Mouse (Mus musculus) frontal cortex, postnatal 36 days (tissue): ENCODE measurements around the gene Pmfbp1.
A peak's percentile ranks its signal among the peaks of the same experiment; 100 is the strongest.
"Not testable (repeated sequence)": the region's sequence is repeated elsewhere in the genome, so short reads cannot be mapped to it uniquely, and the experiment has no call there.

ENCODE experiments used
- DNase-seq, 2 experiments: peaks; one replicate each; pipeline ENCODE4 v3.0.0; 2022; ENCODE audit warnings: low spot score in 2 of 2

Gene Pmfbp1

GRCm38 (mm10) chr8:109493727-109494126 lies at the start of gene Pmfbp1:
Pmfbp1 (plus strand) TSS chr8:109494027.
- DNase-seq, result no peak

- not testable (repeated sequence) for DNase-seq
Measured at GRCm38 (mm10) chr8:109446896-109447295, 46.9 kb upstream of the Pmfbp1 start.

GRCm38 (mm10) chr8:109451000-109451399 lies 42.8 kb upstream of the Pmfbp1 start:
- no peak for DNase-seq

DNA sequence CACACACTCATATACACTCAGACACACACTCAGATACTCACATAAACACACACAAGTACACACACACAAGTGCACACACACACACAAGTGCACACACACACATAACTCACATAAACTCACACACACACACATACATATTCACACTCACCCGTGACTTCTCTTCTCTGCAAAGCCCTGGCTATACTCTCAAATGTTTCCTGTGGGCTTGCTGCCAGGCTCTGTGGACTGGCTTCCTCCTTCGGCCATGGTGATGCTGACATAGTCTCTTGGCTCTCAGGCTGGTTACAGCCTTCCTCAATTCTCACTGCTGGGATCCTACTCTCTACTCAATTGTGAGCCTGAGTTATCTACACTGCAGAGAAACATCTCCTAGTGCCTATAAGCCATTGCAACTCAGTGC lies 38.7 kb upstream of the Pmfbp1 start:
- no peak for DNase-seq

DNA sequence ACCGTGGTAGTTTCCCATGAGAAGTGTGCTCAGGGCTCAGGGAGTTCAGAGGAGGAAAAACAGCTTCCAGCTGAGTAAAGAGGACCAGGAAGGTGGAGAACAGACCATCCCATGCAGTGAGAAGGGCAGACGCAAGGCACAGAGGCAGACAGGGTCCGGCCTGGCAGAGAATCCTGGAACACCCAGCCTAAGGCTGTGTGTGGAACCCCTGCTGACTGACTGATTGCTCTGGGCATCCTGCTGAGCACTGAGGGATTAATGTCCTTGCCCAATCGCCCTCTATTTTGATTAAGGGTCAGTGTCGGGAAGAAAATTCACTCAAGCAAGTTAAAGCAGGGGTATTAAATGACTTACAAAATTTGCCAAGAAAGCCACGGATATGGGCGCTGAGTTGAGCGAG lies 36.4 kb upstream of the Pmfbp1 start:
- no peak for DNase-seq

DNA sequence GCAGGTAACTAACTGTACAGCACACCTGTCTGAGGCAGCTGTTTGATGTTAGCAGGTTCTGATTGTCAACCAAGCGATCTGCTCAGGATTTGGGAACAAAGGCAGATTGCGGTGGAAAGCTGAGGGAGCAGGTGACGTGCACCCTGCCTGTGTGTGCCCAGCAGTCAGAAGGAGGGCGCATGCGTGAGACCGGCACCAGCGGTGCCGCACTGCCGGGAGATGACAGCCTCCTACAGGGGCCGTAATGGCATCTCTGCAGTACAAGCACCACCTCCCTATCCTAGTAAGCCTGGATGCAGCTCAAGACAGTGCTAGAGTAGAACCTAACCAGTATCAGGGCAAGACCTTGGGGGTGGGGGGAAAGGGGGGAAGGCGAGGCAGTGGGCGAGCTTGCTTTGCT lies 35.2 kb upstream of the Pmfbp1 start:
- peak in 1 of 2 experiments; percentile 40 for DNase-seq

DNA sequence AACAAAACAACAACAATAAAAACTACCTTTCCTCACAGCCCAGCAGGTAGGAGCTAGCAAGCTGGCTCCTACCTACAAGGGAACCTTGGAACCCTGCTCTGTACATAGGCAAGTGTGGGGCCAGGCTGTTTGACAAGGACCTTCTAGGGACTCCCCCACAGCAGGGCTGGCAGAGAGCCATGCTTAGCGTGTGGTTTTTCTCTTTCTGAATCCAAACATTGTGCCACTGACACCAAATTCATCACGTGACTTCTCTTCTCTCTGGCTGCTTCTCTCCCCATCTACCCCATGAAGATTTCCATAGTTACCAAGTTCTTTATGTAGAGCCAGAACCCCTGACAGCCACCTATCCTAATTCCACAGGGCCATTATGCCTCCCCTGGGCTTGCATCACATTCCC lies 30.8 kb upstream of the Pmfbp1 start:
- no peak for DNase-seq

- peak in 1 of 2 experiments; percentile 16 for DNase-seq
Measured at GRCm38 (mm10) chr8:109463677-109464313, 30.0 kb upstream of the Pmfbp1 start.

GRCm38 (mm10) chr8:109464451-109464891 lies 29.4 kb upstream of the Pmfbp1 start:
- peak; percentile 51 to 75 for DNase-seq

GRCm38 (mm10) chr8:109465056-109465455 lies 28.8 kb upstream of the Pmfbp1 start:
- DNase-seq, result peak in 1 of 2 experiments; percentile 30

GRCm38 (mm10) chr8:109465761-109466160 lies 28.1 kb upstream of the Pmfbp1 start:
- DNase-seq, result no peak

GRCm38 (mm10) chr8:109467516-109467915 lies 26.3 kb upstream of the Pmfbp1 start:
- DNase-seq, result no peak

- DNase-seq, result no peak
Measured at GRCm38 (mm10) chr8:109468112-109468511, 25.7 kb upstream of the Pmfbp1 start.

DNA sequence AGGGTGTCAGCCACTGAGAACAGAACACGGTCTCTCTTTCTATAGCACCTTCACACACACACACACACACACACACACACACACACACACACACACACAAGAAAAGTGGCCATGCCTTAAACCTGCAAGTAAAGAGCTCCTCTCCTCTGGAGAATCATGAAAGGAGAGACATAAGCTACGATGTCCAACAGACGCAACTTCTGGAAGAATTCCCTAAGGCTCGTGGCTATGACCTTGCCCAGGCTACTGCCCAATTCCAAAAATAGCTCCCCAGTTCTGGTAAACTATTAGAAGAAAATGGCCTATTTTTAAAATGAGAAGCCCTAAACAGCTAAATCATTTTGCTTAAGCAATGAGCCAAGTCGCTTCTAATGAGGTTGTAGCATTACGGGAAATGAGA lies 22.0 kb upstream of the Pmfbp1 start:
- DNase-seq, result no peak

DNA sequence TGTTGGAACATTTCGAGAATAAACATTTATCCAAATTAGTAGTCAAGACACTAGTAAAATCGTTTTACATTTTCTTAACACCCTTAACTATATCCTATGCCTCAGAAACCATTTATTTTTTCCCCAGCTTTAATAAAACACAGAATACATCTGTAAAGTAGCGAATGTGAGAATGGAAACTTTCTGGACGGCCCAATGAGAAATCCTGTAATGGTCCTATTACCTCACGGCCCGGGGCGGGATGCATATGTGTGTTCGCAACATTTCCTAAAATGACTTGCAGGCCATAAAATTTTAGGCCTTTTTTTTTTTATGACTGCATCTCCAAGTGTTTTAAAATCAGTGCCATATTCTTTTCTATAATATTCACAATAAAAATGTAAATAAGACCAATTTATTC lies 21.4 kb upstream of the Pmfbp1 start:
- no peak for DNase-seq

- no peak for DNase-seq
Measured at GRCm38 (mm10) chr8:109474442-109475121, 19.2 kb upstream of the Pmfbp1 start.

- no peak for DNase-seq
Measured at GRCm38 (mm10) chr8:109475436-109475835, 18.4 kb upstream of the Pmfbp1 start.

DNA sequence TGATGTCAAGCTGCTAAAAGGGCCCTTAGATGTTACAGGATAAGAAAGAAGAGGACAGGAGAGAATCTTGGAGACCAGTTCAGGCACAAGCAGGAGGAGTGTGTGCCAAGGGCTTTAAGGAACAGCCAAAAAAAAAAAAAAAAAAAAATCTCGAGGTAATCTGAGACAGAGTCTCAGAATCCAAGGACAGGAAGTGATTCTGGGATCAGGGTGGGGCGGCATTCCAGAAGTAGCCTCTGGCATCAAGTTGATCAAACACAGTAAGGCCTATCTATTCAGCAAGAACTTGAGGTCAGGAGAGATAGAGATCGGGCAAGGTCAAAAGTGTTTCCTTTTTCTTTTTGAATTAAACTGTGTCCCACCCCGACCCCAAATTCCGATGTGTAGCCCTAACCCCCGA lies 15.2 kb upstream of the Pmfbp1 start:
- no peak for DNase-seq

DNA sequence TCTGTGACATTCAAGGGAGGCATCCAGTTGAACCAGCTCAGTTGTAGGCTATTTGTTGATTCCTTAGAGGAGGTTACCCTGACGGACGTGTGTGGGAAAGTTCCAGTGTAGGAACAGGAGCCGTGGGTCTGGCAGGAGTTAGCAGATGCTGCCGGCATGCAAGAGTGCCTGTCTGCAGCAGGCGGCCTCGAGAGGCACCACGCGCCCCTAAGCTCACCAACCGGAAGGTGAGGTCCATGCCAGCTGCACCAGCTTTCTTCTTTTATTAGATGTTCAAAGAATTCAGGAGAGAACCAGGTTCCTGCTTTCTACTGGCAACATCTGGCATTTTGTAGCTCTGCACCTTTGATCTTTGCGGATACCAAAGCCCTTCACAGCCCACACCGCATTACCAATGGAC lies 9.1 kb upstream of the Pmfbp1 start:
- DNase-seq, result no peak

GRCm38 (mm10) chr8:109485530-109485929 lies 8.3 kb upstream of the Pmfbp1 start:
- no peak for DNase-seq

DNA sequence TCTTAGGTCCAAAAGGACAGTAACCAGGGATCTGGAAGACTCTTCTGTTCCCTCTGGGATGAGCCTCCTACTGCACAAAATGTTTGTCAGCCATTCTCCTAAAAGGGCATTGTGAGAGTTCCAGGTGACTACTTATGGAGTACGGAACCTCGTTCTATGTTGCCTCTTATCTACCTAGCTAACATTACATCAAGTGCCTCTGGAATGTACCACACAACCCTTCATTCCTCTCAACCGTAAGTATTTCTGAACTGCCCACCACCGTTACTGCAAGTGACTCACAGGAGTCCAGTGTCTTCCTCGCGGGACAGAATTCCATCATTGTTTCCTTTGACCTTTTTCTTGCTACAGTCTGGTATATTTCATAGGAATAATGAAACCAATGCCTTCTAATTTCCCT lies 1.0 kb upstream of the Pmfbp1 start:
- no peak for DNase-seq

DNA sequence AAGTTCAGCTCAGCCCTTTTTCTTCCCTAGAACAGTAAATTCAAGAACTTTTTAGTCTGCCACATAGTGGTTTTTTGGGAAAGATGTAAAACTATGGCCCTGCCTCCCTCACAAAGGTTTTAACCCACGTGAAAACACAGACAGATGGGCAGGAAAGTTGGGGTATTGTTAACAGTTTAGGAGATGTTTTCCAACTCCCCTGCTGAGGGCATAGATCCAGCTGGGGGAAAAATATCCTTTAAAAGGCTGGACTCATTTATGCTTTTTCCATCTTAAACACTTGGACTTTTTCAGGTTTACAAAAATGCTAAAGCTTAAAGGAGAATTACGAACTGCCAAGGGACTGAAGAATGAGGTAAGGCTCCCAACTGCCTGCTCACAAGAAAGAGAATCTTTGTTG lies 774 bp downstream of the Pmfbp1 start:
- peak in 1 of 2 experiments; percentile 34 for DNase-seq

- no peak for DNase-seq
Measured at GRCm38 (mm10) chr8:109497431-109497830, 3.6 kb downstream of the Pmfbp1 start.
